Mouse (Mus musculus) hindbrain, embryonic 16.5 days (tissue): ENCODE measurements at regions not wholly inside any gene's neighbourhood (a gene's known extent, or its start where the extent isn't known, plus 50 kb on each side); places are given as distances from the start of the nearest gene placed in this dataset.

Source experiments
- ATAC-seq: fragments of 200-750 bp; cut with Nextera tagmentation; 2 replicates; pipeline ENCODE4 v1.8.0; 2017; ENCODE audit warnings: moderate TSS enrichment, moderate library complexity
- H3K27ac ChIP-seq: fragments of 300-500 bp; sonication (generic); 2 replicates; pipeline ENCODE4 v1.5.1; 2014; ENCODE audit warnings: low read depth, mild to moderate bottlenecking, control low read depth, low read length, moderate library complexity
- H3K27me3 ChIP-seq: fragments of 300-500 bp; sonication (generic); replicated peaks from 2 replicates; pipeline ENCODE4 v1.6.1; 2014; ENCODE audit warnings: low read length; ENCODE audit not compliant: control insufficient read depth, insufficient read depth
- H3K36me3 ChIP-seq: fragments of 300-500 bp; sonication (generic); 2 replicates; pipeline ENCODE4 v1.6.1; 2014; ENCODE audit warnings: mild to moderate bottlenecking, low read length, moderate library complexity, mixed read lengths; ENCODE audit not compliant: control insufficient read depth, insufficient read depth
- H3K4me1 ChIP-seq: fragments of 300-500 bp; sonication (generic); 2 replicates; pipeline ENCODE4 v1.6.1; 2014; ENCODE audit warnings: low read depth, low read length; ENCODE audit not compliant: control insufficient read depth, insufficient read depth
- H3K4me2 ChIP-seq: fragments of 300-500 bp; sonication (generic); 2 replicates; pipeline ENCODE4 v1.6.1; 2014; ENCODE audit warnings: mild to moderate bottlenecking, low read length, control low read depth, moderate library complexity
- H3K4me3 ChIP-seq: fragments of 300-500 bp; sonication (generic); 2 replicates; pipeline ENCODE4 v1.5.1; 2014; ENCODE audit warnings: mild to moderate bottlenecking, low read length, control low read depth, moderate library complexity
- H3K9ac ChIP-seq: fragments of 300-500 bp; sonication (generic); 2 replicates; pipeline ENCODE4 v1.6.1; 2014; ENCODE audit warnings: low read depth, mild to moderate bottlenecking, control low read depth, low read length, moderate library complexity
- H3K9me3 ChIP-seq: fragments of 300-500 bp; sonication (generic); 2 replicates; pipeline ENCODE4 v1.6.1; 2014; ENCODE audit warnings: mild to moderate bottlenecking, low read length, moderate library complexity; ENCODE audit not compliant: control insufficient read depth
- WGBS: fragments of 180-500 bp; shearing (Covaris S2); extraction: QIAGEN DNeasy Blood & Tissue Kit; methylation state at CpG from one replicate; pipeline ENCODE4 v1.1.7; 2014; 5-methylcytosine and 5-hydroxymethylcytosine counted together

DNA sequence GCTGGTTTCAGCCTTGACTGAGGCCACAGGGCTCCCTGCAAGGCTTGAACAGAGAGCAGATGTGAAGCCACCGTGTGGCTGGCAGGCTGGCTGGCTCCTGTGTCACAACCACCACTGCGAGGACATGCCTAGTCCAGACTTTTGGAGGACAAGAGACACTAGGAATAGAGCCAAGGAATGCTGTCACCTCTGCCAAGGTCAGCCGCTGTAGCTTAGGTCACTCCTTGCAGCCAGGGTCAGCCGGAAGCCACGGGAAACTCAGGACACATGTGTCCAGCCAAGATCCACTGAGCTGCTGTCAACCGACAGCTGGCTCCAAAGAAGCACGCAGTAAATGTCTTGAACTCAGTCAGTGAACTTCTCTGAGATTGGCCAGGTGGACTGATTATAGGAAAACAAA is 310.1 kb downstream of the Matn1 start:
- H3K9me3 ChIP-seq = no peaks in the 10 kb centered on the region
- ATAC-seq = no peak
- peaks cover 8% of the 10 kb centered on the region for H3K4me1 ChIP-seq
- WGBS = 60% methylated on average over 7 of the region's 7 CpGs
- H3K36me3 ChIP-seq = no peaks in the 10 kb centered on the region
- no peak overlapping the region for H3K4me2 ChIP-seq
- H3K4me3 ChIP-seq = no peak overlapping the region
- no peak overlapping the region for H3K9ac ChIP-seq
- H3K27ac ChIP-seq = no peak overlapping the region
- no peaks in the 10 kb centered on the region for H3K27me3 ChIP-seq

DNA sequence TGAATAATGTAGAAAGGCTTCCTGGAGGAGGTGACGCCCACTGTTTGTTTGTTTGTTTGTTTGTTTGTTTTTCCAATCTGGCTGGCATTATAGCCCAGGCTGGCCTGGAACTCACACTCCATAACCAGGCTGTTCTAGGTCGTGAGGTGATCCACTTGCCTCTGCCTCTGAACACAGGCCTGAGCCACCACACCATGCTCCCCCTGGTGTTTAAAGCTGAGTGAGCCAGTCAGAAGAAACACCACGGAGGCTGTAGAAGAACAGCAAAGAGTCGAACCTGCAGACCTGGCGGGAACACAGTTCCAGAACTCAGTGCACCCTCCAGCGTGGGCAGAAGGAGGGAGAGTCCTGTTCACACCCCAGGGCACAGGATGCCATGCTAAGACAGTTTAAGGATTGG is 310.5 kb downstream of the Matn1 start:
- WGBS = 46% methylated on average over 6 of the region's 6 CpGs
- ATAC-seq = no peak
- Histone ChIP-seq H3K27ac (no peak overlapping the region), H3K9me3 (no peaks in the 10 kb centered on the region), H3K9ac (no peak overlapping the region), H3K36me3 (no peaks in the 10 kb centered on the region), H3K4me3 (no peak overlapping the region), H3K4me2 (no peak overlapping the region), H3K4me1 (peaks cover 8% of the 10 kb centered on the region), H3K27me3 (no peaks in the 10 kb centered on the region)

DNA sequence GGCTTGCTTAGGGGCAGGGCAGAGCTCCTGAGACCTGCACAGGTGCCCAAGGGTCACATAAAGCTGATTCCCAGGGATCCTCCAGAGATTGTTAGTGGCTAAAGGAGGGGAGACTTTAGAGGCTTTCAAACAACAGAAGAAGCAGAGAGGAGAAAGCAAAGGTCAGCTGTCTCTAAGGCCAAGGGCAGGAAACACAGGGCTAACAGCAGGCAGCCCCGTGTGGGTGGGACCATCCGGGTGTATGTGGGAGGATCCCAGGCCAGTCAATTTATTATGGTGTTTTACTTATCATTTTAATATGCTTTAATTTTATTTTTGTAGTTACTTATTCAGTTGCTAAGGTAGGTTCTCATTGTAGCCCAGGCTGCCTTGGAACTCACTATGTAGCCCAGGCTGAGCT is 317.1 kb downstream of the Matn1 start:
- 56% methylated on average over 2 of the region's 2 CpGs for WGBS

DNA sequence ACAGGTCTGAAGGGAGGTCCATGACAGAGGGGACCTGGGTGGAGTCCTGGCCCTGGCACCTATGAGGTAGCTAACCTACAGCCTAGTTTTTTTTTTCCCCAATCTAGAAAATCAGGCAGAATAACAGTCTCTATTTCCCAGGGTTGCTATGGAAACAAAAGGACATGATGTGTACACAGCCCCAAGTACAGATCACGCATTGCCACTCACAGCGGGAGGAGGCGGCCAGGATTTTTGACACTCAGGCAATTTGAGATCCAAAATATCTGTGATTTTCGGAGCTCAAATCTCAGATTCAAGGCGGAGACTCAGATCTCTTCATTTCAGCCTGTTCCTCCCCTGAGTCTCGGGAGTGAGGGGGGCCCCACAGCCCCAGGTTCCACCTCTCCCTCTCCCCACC is 318.7 kb downstream of the Matn1 start:
- Histone ChIP-seq H3K9me3 (no peaks in the 10 kb centered on the region), H3K36me3 (no peaks in the 10 kb centered on the region), H3K4me2 (no peak overlapping the region), H3K4me3 (no peak overlapping the region), H3K27ac (no peak overlapping the region), H3K4me1 (peaks cover 3% of the 10 kb centered on the region; the same call in 1 of the 2 replicates), H3K9ac (no peak overlapping the region), H3K27me3 (no peaks in the 10 kb centered on the region)
- 62% methylated on average over 6 of the region's 6 CpGs for WGBS
- ATAC-seq = no peak

More for the DNA sequence above, 317.1 kb downstream of the Matn1 start:
- Histone ChIP-seq H3K9ac (no peak overlapping the region), H3K27ac (no peak overlapping the region), H3K4me2 (no peak overlapping the region), H3K4me3 (no peak overlapping the region), H3K36me3 (no peaks in the 10 kb centered on the region), H3K9me3 (no peaks in the 10 kb centered on the region), H3K4me1 (no peaks in the 10 kb centered on the region; the same call in 1 of the 2 replicates), H3K27me3 (no peaks in the 10 kb centered on the region)
- no peak for ATAC-seq

DNA sequence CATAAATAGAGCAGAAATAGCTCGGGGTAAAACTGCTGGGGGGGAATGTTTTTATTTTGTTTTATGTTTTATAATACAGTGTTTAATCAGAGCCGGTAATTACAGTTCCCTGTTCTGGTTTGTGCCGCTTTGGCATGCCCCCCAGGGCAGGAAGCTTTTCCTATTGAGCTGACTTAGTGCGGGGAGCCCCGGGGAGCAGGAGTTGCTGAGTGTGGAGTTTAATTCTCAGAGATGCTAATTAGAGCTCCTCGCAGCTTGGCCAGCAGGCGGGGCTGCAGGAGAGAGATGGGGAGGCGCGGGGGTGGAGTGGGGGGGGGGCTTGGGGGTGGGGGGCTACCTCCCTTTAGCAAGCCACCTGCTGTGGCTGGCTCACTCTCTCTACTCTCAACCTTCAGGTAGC is 322.6 kb downstream of the Matn1 start:
- H3K36me3 ChIP-seq = no peaks in the 10 kb centered on the region
- no peak overlapping the region for H3K4me3 ChIP-seq
- no peak overlapping the region for H3K9ac ChIP-seq
- peaks cover 3% of the 10 kb centered on the region; the same call in 1 of the 2 replicates for H3K4me1 ChIP-seq
- no peak overlapping the region for H3K27ac ChIP-seq
- H3K27me3 ChIP-seq = no peaks in the 10 kb centered on the region
- H3K4me2 ChIP-seq = no peak overlapping the region
- WGBS = 5% methylated on average over 7 of the region's 9 CpGs
- ATAC-seq = no peak
- H3K9me3 ChIP-seq = no peaks in the 10 kb centered on the region

DNA sequence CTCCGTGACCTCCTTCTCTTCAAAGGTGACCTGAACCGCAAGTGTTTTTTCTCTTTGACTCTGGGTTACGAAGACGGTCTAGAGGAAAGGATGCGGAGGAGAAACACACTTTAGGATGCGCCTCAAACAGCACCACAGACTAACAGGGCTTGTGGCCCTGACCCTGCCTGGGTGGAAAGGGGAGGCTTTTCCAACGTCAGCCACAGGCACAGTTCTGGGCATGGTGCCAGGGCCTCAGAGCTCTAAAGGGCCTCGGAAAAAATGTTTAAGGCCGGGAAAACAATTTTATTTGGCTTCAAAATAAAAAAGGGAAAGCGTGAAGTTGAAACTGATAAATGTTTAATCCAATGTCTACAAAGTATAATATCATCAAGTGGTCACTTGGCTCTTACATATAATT is 323.6 kb downstream of the Matn1 start:
- Histone ChIP-seq H3K4me3 (no peak overlapping the region), H3K9ac (no peak overlapping the region), H3K4me1 (peaks cover 3% of the 10 kb centered on the region; the same call in 1 of the 2 replicates), H3K27me3 (no peaks in the 10 kb centered on the region), H3K9me3 (no peaks in the 10 kb centered on the region), H3K4me2 (no peak overlapping the region), H3K36me3 (no peaks in the 10 kb centered on the region), H3K27ac (no peak overlapping the region)
- no peak for ATAC-seq
- WGBS = 40% methylated on average over 10 of the region's 10 CpGs

DNA sequence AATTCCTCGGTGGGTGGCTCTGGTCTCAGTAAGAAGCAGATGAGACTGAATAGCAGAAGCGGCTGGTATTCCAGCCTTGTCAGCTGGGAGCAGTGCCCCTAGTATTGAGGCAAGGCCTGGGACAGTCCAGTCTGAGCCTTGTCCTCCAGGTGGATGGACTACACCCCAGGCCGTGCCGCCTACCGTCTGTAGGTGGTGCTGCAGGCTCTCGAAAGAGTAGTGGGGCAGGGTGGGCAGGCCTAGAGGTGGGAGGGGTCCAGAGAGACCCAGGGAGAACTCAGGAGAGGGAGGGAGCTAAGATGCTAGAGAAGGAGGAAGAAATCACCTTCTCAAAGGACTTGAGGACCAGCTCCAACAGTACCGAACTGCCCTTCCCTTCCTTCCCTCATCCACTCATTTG is 326.0 kb downstream of the Matn1 start:
- Histone ChIP-seq H3K27ac (no peak overlapping the region), H3K27me3 (no peaks in the 10 kb centered on the region), H3K36me3 (no peaks in the 10 kb centered on the region), H3K4me3 (no peak overlapping the region), H3K9me3 (no peaks in the 10 kb centered on the region), H3K4me2 (no peak overlapping the region), H3K4me1 (peaks cover 3% of the 10 kb centered on the region; the same call in 1 of the 2 replicates), H3K9ac (no peak overlapping the region)
- 0 out of 2 replicates have a peak, but pooled peaks have one; percentile 60 for ATAC-seq
- 31% methylated on average over 7 of the region's 7 CpGs for WGBS

DNA sequence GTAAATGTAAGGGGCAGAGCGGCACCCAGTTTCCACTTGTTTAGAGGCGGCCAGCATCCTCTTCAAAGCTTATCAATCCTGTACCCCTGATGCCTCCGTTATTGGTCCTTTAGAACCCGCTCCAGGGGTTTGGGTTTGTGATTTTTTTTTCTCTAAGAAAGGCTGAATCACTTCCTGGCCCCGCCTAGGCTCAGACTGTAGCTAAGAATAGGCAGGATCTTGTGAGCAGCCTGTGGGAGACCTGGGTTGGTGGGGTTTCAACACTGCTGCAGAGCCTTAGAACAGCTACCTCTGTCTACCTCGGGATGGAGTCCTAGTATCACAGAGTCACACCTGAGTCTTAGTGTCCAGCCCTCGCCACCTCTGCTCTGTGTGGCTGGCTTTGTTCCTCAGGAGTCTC is 327.9 kb downstream of the Matn1 start:
- no peaks in the 10 kb centered on the region for H3K36me3 ChIP-seq
- no peak overlapping the region for H3K27ac ChIP-seq
- H3K9ac ChIP-seq = no peak overlapping the region
- H3K4me1 ChIP-seq = peaks cover 3% of the 10 kb centered on the region; the same call in 1 of the 2 replicates
- H3K4me2 ChIP-seq = no peak overlapping the region
- ATAC-seq = no peak
- no peaks in the 10 kb centered on the region for H3K27me3 ChIP-seq
- WGBS = 83% methylated on average over 7 of the region's 7 CpGs
- H3K4me3 ChIP-seq = no peak overlapping the region
- H3K9me3 ChIP-seq = no peaks in the 10 kb centered on the region

DNA sequence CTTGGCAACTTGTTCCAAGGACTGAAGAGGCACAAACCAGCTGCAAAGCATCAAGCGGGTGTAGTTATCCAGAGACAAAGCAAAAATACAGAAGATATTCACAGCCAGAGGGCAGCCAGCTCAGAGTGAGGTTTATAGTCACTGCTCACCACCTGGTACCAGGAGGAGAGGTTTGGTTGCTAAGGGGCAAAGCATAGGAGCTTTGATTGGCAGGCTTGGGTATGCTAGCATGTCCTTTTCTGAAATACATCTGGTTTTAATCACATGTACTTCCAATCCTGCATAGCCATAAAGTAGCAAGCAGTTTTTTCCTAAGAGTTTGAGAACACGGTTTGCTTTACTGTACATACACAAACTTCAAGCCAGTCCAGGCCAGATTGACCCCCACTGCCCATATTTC is 349.4 kb downstream of the Matn1 start:
- H3K9me3 ChIP-seq = no peaks in the 10 kb centered on the region
- 78% methylated on average over 2 of the region's 2 CpGs for WGBS
- ATAC-seq = no peak

More for the DNA sequence above, 349.4 kb downstream of the Matn1 start:
- Histone ChIP-seq H3K4me3 (no peak overlapping the region), H3K36me3 (no peaks in the 10 kb centered on the region), H3K4me2 (no peak overlapping the region), H3K9ac (no peak overlapping the region), H3K27ac (no peak overlapping the region), H3K27me3 (no peaks in the 10 kb centered on the region), H3K4me1 (no peaks in the 10 kb centered on the region)
